Mouse (Mus musculus) embryonic facial prominence, embryonic 14.5 days (tissue): ENCODE results near the gene Arrdc2. TPM values are rescaled to one million over a fixed set of nuclear protein-coding genes. Genes with fewer than 3 reads are reported as not detected.

Source experiments
- ATAC-seq: fragments of 200-750 bp; cut with Nextera tagmentation; 2 replicates; pipeline ENCODE4 v1.8.0; 2017; ENCODE audit warnings: low read depth, moderate number of reproducible peaks, moderate TSS enrichment
- DNase-seq: peaks from one replicate; pipeline ENCODE4 v3.0.0-alpha.2; 2015; ENCODE audit warnings: low spot score
- H3K27ac ChIP-seq: fragments of 300-500 bp; sonication (generic); replicated peaks from 2 replicates; pipeline ENCODE4 v1.5.1; 2014; ENCODE audit warnings: low read depth, mild to moderate bottlenecking, low read length, moderate library complexity
- H3K27me3 ChIP-seq: fragments of 300-500 bp; sonication (generic); replicated peaks from 2 replicates; pipeline ENCODE4 v1.6.1; 2014; ENCODE audit warnings: low read length; ENCODE audit not compliant: control insufficient read depth, insufficient read depth
- H3K36me3 ChIP-seq: fragments of 300-500 bp; sonication (generic); 2 replicates; pipeline ENCODE4 v1.6.1; 2014; ENCODE audit warnings: low read length, mixed read lengths; ENCODE audit not compliant: control insufficient read depth, insufficient read depth
- H3K4me1 ChIP-seq: fragments of 300-500 bp; sonication (generic); 2 replicates; pipeline ENCODE4 v1.6.1; 2014; ENCODE audit warnings: antibody characterized with exemption, low read length; ENCODE audit not compliant: control insufficient read depth, insufficient read depth
- H3K4me2 ChIP-seq: fragments of 300-500 bp; sonication (generic); 2 replicates; pipeline ENCODE4 v1.6.1; 2014; ENCODE audit warnings: low read depth, mild to moderate bottlenecking, low read length, moderate library complexity, mixed read lengths
- H3K4me3 ChIP-seq: fragments of 300-500 bp; sonication (generic); 2 replicates; pipeline ENCODE4 v1.5.1; 2014; ENCODE audit warnings: low read depth, mild to moderate bottlenecking, low read length
- H3K9ac ChIP-seq: fragments of 300-500 bp; sonication (generic); 2 replicates; pipeline ENCODE4 v1.6.1; 2014; ENCODE audit warnings: low read depth, mild to moderate bottlenecking, low read length, moderate library complexity, mixed read lengths
- H3K9me3 ChIP-seq: fragments of 300-500 bp; sonication (generic); 2 replicates; pipeline ENCODE4 v1.6.1; 2016; ENCODE audit warnings: low read length; ENCODE audit not compliant: control insufficient read depth
- WGBS: fragments of 180-500 bp; shearing (Covaris S2); extraction: QIAGEN DNeasy Blood & Tissue Kit; methylation state at CpG from one replicate; pipeline ENCODE4 v1.1.7; 2014; 5-methylcytosine and 5-hydroxymethylcytosine counted together
- polyA plus RNA-seq: library from polyadenylated mRNA; unstranded; fragments of >200 nt; fragmentation: Nextera tagmentation; extraction: Ambion mirVana; gene quantifications from 2 replicates; pipeline ENCODE4 v1.2.1, GENCODE M21; 2014

Gene Arrdc2
- polyA plus RNA-seq, 1 experiment from 2014 or later: 5.4 TPM

DNA sequence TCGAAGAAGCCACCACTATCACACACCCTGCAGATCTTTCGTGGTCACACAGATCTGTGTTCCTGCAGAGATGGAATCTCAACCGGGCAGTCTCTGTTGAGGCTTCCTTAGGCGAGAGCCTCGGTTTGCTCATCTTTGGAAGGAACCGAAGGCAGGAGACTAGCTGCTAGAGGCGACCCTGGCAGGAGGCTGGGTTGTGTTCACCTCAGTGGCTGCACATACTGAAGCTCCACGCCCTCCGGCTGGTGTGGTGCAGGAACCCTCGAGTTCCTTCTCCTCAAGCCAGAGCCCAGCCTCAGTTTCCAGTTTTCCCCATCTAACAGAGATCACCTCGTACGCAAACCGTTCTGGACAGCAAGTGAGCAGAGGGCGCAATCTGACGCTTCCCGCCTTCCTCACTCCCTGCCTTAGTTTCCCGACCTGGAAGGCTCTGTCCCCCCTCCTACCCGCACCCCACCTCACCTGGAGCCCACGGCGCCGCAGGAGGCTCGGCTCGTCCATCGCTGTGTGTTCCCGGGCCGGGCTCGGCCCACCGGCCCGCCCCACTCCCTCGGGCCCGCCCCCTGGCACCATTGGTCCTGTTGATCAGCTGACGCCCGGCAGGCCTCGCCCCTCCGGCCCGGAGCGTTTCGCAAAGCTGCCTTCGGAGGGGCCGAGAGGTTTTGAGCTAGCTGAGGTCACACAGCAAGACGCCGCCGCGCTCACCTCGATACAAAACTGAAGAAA lies 34.9 kb downstream of the Arrdc2 start, which contains the start of gene Mast3:
Gene Mast3 (minus strand): TSS at position 574 of the 726 bp plus-strand sequence.
- H3K9me3 ChIP-seq: no peaks in the 10 kb centered on the region
- no peak within 1 kb of the TSS for H3K27ac ChIP-seq
- ATAC-seq (peak; percentile 93), DNase-seq (peak; percentile 91)
- H3K9ac ChIP-seq: peak within 1 kb of the TSS; percentile 50
- H3K4me1 ChIP-seq: 0 out of 2 replicates have a peak, but pooled peaks cover 8% of the 10 kb centered on the region
- peaks cover 20% of the 10 kb centered on the region for H3K27me3 ChIP-seq
- peak within 1 kb of the TSS; percentile 44 for H3K4me3 ChIP-seq
- peak within 1 kb of the TSS; percentile 69 for H3K4me2 ChIP-seq
- H3K36me3 ChIP-seq: no peaks in the 10 kb centered on the region
- WGBS: 1% methylated on average over 45 of the region's 45 CpGs

DNA sequence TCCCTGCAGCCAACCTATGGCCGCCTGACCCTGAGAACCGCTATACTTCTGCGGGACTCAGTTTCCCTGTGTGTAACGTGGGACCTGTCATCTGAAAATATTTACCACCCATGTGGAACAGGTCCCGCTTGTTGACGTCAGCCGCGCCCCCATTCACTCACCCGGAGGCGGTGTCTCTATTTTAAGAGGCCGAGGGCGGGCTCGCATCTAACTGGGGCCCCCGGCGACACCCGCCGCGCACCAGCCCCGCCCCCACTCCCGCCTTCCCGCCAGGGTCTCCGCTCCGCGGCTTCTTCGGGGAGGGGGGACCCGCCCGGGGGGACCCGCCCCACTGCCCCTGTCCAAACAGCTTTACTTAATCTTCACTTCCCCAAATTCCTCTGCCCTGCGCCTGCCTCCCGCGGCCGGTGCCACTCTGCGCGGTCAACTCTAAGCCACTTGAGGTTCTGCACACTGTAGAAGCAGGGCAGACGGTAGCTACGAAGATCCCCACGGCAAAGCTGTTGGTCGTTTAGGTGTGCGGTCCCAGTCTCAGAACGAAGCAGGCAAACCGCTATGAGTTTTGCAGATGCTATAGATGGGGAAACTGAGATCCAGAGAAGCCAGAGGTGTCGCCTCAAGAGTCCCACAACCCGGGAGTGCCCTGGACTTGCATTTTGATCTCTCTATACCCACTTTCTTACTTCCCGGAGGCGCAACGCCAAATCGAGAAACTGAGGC lies 35.6 kb downstream of the Arrdc2 start:
- peak overlapping the region; percentile 69 for H3K4me2 ChIP-seq
- H3K4me1 ChIP-seq: 0 out of 2 replicates have a peak, but pooled peaks cover 8% of the 10 kb centered on the region
- H3K4me3 ChIP-seq: peak overlapping the region; percentile 44
- DNase-seq (no peak), ATAC-seq (peak; percentile 27; the same call in 1 of the 2 replicates)
- peaks cover 28% of the 10 kb centered on the region for H3K27me3 ChIP-seq
- no peak overlapping the region for H3K27ac ChIP-seq
- no peaks in the 10 kb centered on the region for H3K36me3 ChIP-seq
- 2% methylated on average over 36 of the region's 47 CpGs for WGBS
- H3K9ac ChIP-seq: peak overlapping the region; percentile 50
- no peaks in the 10 kb centered on the region for H3K9me3 ChIP-seq

DNA sequence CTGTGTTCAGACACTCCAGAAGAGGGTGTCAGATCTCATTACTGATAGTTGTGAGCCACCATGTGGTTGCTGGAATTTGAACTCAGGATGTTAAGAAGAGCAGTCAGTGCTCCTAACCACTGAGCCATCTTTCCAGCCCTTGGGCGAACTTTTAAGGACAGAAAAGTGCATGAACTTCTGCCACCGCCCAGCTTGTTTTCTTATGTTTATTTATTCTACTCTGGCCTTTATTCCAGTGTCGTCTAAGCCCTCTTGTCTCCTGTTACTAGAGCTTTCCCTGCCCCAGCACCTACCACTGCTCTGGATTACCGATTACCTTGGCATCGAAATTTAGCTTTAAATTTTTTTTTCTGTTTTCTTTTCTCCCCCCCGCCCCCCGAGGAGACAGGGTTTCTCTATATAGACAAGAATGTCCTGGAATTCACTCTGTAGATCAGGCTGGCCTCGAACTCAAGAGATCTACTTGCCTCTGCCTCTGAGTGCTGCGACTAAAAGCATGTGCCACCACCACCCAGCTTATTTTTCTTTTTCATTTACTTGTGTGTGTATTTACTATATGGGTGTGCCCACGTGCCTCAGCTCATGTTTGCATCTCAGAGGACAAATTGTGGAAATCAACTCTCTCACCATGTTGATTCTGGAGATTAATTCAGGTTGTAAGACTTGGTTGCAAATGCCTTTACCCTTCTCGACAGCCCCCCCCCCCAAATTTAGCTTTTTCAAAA lies 36.6 kb downstream of the Arrdc2 start:
- H3K27ac ChIP-seq: no peak overlapping the region
- DNase-seq (no peak), ATAC-seq (no peak)
- H3K27me3 ChIP-seq: peaks cover 37% of the 10 kb centered on the region
- no peak overlapping the region for H3K4me2 ChIP-seq
- no peak overlapping the region for H3K4me3 ChIP-seq
- H3K9me3 ChIP-seq: no peaks in the 10 kb centered on the region
- no peaks in the 10 kb centered on the region for H3K36me3 ChIP-seq
- no peak overlapping the region for H3K9ac ChIP-seq
- 59% methylated on average over 11 of the region's 11 CpGs for WGBS
- H3K4me1 ChIP-seq: peaks cover 13% of the 10 kb centered on the region; the same call in 1 of the 2 replicates

DNA sequence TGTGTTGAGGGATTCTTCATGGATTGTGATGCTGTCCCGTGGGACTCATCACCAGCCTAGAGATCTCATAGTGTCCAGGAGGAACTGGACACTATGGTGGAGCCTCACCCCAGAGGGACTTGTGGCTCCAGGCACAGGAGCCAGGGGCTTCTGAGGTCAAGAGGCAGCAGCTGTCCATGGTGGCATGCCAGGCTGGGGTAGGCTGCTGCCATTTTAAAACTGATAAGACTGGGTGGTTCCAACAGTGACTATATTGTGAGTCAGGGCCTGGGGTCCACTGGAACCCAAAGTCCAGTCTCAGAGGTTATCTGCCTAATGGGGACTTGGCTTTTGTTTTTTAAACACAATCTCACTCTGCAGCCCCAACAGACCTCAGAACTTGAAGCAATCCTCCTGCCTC lies 37.7 kb downstream of the Arrdc2 start:
- H3K4me1 ChIP-seq: peaks cover 15% of the 10 kb centered on the region; the same call in 1 of the 2 replicates
- H3K4me2 ChIP-seq: no peak overlapping the region
- no peak overlapping the region for H3K9ac ChIP-seq
- no peak overlapping the region for H3K4me3 ChIP-seq
- ATAC-seq (no peak), DNase-seq (no peak)
- H3K36me3 ChIP-seq: no peaks in the 10 kb centered on the region
- no peak overlapping the region for H3K27ac ChIP-seq
- WGBS: 91% methylated on average over 1 of the region's 1 CpGs
- H3K9me3 ChIP-seq: no peaks in the 10 kb centered on the region
- peaks cover 41% of the 10 kb centered on the region for H3K27me3 ChIP-seq

DNA sequence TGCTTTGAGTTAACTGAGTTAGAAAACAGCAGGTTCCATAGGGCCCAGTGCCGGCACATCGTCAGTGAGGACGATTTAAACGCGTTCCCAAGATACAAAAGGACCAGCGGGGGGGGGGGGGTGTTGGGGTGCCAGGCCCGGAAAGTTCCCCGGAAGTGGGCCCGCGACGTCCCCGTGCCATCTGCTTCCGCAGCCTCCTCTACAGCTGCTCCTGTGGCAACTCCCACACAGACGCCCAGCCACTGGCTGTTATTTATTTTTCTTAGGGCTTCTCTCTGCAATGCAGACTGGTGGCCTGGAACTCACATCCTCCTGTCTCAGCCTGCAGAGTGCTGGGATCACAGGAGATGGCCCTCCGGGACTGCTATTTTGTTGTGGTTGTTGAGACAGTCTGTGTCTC lies 38.4 kb downstream of the Arrdc2 start:
- H3K27me3 ChIP-seq: peaks cover 41% of the 10 kb centered on the region

DNA sequence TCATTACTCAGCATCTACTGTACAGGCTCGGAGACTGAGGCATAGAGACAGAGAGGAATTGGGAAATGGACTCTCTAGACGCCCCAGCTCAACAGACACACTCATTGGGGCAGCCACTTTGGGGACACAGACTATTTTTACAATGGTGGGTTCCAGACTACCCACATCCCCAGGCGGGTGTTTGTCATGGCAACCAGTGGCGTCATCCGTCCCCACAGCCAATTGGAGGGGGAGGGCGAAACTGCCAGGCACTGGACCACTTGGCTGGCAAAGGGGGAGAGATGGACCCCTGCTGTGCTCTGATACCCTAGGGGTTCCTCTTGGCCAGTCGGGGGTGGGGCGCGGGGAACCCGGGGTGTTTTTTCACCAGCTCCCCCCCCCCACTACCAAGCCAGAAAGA lies 38.9 kb downstream of the Arrdc2 start:
- H3K36me3 ChIP-seq: no peaks in the 10 kb centered on the region
- H3K27me3 ChIP-seq: peaks cover 41% of the 10 kb centered on the region
- no peak overlapping the region for H3K4me2 ChIP-seq
- 57% methylated on average over 10 of the region's 10 CpGs for whole genome bisulfite sequencing
- H3K9ac ChIP-seq: no peak overlapping the region
- H3K4me1 ChIP-seq: peaks cover 15% of the 10 kb centered on the region; the same call in 1 of the 2 replicates
- no peaks in the 10 kb centered on the region for H3K9me3 ChIP-seq
- ATAC-seq: no peak
- no peak overlapping the region for H3K27ac ChIP-seq
- no peak overlapping the region for H3K4me3 ChIP-seq
- DNase-seq: no peak

More for the DNA sequence above, 38.4 kb downstream of the Arrdc2 start:
- WGBS: 53% methylated on average over 4 of the region's 15 CpGs
- H3K4me1 ChIP-seq: peaks cover 15% of the 10 kb centered on the region; the same call in 1 of the 2 replicates
- H3K9me3 ChIP-seq: no peaks in the 10 kb centered on the region
- H3K4me2 ChIP-seq: no peak overlapping the region
- ATAC-seq (no peak), DNase-seq (no peak)
- H3K4me3 ChIP-seq: no peak overlapping the region
- H3K27ac ChIP-seq: no peak overlapping the region
- no peaks in the 10 kb centered on the region for H3K36me3 ChIP-seq
- H3K9ac ChIP-seq: no peak overlapping the region

DNA sequence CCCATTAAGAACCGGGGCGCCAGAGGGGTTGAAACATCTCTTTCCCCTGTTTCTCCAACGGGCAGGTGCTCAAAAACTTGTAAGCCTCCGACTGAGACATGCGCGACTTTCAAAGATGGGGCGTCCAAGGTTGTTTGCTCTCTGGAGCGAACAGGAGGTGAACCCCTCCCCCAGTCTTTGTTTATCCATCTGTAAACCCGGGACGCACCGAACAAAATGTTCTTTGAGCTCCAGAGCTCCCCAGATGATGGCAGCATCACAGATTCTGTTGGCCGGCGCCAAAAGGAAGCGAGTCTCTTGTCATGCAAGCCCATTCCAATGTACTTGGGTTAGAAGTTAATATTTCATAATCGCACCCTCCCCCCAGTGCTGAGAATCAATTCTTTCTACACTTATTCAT lies 41.2 kb downstream of the Arrdc2 start:
- peaks cover 30% of the 10 kb centered on the region for H3K27me3 ChIP-seq
- H3K4me2 ChIP-seq: peak overlapping the region; percentile 80
- H3K9me3 ChIP-seq: no peaks in the 10 kb centered on the region
- peaks cover 6% of the 10 kb centered on the region; the same call in 1 of the 2 replicates for H3K4me1 ChIP-seq
- no peaks in the 10 kb centered on the region for H3K36me3 ChIP-seq
- no peak for ATAC-seq
- no peak overlapping the region for H3K9ac ChIP-seq
- DNase-seq: no peak
- peak overlapping the region; percentile 59 for H3K4me3 ChIP-seq
- 16% methylated on average over 15 of the region's 15 CpGs for WGBS
- no peak overlapping the region for H3K27ac ChIP-seq
